Mouse (Mus musculus): ENCODE measurements at regions not wholly inside any gene's neighbourhood (a gene's known extent, or its start where the extent isn't known, plus 50 kb on each side); places are given as distances from the start of the nearest gene placed in this dataset.

GRCm38 (mm10) chr13:81978003-81978402 lies 195.1 kb downstream of the Cetn3 start:
- H3K4me3 ChIP-seq (ENCODE audit: control insufficient read depth in 1 of 2, insufficient read depth in 1 of 2, low read depth in 2 of 2, low read length in 2 of 2), result no peak overlapping the region

GRCm38 (mm10) chr13:81979289-81979688 lies 196.4 kb downstream of the Cetn3 start:
- no peaks in the 10 kb centered on the region for H3K79me2 ChIP-seq (ENCODE audit: control insufficient read depth, insufficient read depth, low read length, poor library complexity)
- H3K27ac ChIP-seq (ENCODE audit: control insufficient read depth, low read depth, low read length), result no peak overlapping the region
- DNase-seq (ENCODE audit: low read depth, low spot score), result no peak
- H3K36me3 ChIP-seq (ENCODE audit: control insufficient read depth in 1 of 2, insufficient read depth in 2 of 2, low read length in 2 of 2), result no peaks in the 10 kb centered on the region
- H3K4me1 ChIP-seq (ENCODE audit: control insufficient read depth in 1 of 2, insufficient read depth in 2 of 2, low read length in 2 of 2), result no peaks in the 10 kb centered on the region
- H3K9me3 ChIP-seq (replicated peaks; ENCODE audit: insufficient read depth, low read length), result no peaks in the 10 kb centered on the region
- H3K4me3 ChIP-seq (ENCODE audit: control insufficient read depth in 1 of 2, insufficient read depth in 1 of 2, low read depth in 2 of 2, low read length in 2 of 2), result no peak overlapping the region
- TF ChIP-seq CHD2 (IDR thresholded peaks at IDR 0.05; ENCODE audit: low read length) (no peak), MYB (IDR thresholded peaks at IDR 0.05; ENCODE audit: low read depth, low read length) (no peak), POLR2A (IDR thresholded peaks at IDR 0.05; ENCODE audit: control insufficient read depth in 1 of 2, insufficient read depth in 1 of 2, low read depth in 1 of 2, low read length in 2 of 2, poor library complexity in 1 of 2) (no peak), EP300 (IDR thresholded peaks at IDR 0.05; ENCODE audit: low read depth in 1 of 2, low read length in 2 of 2) (no peak), BHLHE40 (IDR thresholded peaks at IDR 0.05; ENCODE audit: borderline replicate concordance, low read depth, low read length) (no peak), UBTF (IDR thresholded peaks at IDR 0.05; ENCODE audit: borderline replicate concordance, insufficient read depth, low read depth, low read length) (no peak), CTCF (IDR thresholded peaks at IDR 0.05 in 2 of 3, conservative IDR thresholded peaks at IDR 0.05 in 1 of 3; ENCODE audit: control insufficient read depth in 1 of 3, insufficient read depth in 1 of 3, low read depth in 2 of 3, low read length in 3 of 3, poor library complexity in 1 of 3, severe bottlenecking in 1 of 3) (no peak), TBP (IDR thresholded peaks at IDR 0.05; ENCODE audit: low read depth, low read length) (no peak), SIN3A (IDR thresholded peaks at IDR 0.05; ENCODE audit: low read length) (no peak)
- no peaks in the 10 kb centered on the region for H3K27me3 ChIP-seq (ENCODE audit: control insufficient read depth in 1 of 2, insufficient read depth in 2 of 2, low read length in 2 of 2)
- no peak overlapping the region for H3K9ac ChIP-seq (ENCODE audit: control insufficient read depth, low read depth, low read length, poor library complexity, severe bottlenecking)

More at GRCm38 (mm10) chr13:81978003-81978402, 195.1 kb downstream of the Cetn3 start:
- Histone ChIP-seq H3K27me3 (ENCODE audit: control insufficient read depth in 1 of 2, insufficient read depth in 2 of 2, low read length in 2 of 2) (no peaks in the 10 kb centered on the region), H3K36me3 (ENCODE audit: control insufficient read depth in 1 of 2, insufficient read depth in 2 of 2, low read length in 2 of 2) (no peaks in the 10 kb centered on the region), H3K9ac (ENCODE audit: control insufficient read depth, low read depth, low read length, poor library complexity, severe bottlenecking) (no peak overlapping the region), H3K4me1 (ENCODE audit: control insufficient read depth in 1 of 2, insufficient read depth in 2 of 2, low read length in 2 of 2) (no peaks in the 10 kb centered on the region), H3K9me3 (replicated peaks; ENCODE audit: insufficient read depth, low read length) (no peaks in the 10 kb centered on the region), H3K27ac (ENCODE audit: control insufficient read depth, low read depth, low read length) (no peak overlapping the region), H3K79me2 (ENCODE audit: control insufficient read depth, insufficient read depth, low read length, poor library complexity) (no peaks in the 10 kb centered on the region)
- no peak for TF ChIP-seq MAFK (IDR thresholded peaks at IDR 0.05; ENCODE audit: borderline replicate concordance, low read depth, low read length)
- no peak for TF ChIP-seq TBP (IDR thresholded peaks at IDR 0.05; ENCODE audit: low read depth, low read length)
- TF ChIP-seq UBTF (IDR thresholded peaks at IDR 0.05; ENCODE audit: borderline replicate concordance, insufficient read depth, low read depth, low read length), result no peak
- TF ChIP-seq CHD1 (IDR thresholded peaks at IDR 0.05; ENCODE audit: low read depth, low read length), result no peak
- no peak for TF ChIP-seq HCFC1 (IDR thresholded peaks at IDR 0.05; ENCODE audit: low read depth, low read length)
- TF ChIP-seq E2F4 (IDR thresholded peaks at IDR 0.05; ENCODE audit: borderline replicate concordance, low read depth, low read length), result no peak
- no peak for TF ChIP-seq MYC (IDR thresholded peaks at IDR 0.05; ENCODE audit: low read depth, low read length)
- no peak for TF ChIP-seq ZKSCAN1 (IDR thresholded peaks at IDR 0.05; ENCODE audit: low read depth, low read length)
- no peak for TF ChIP-seq ZMIZ1 (IDR thresholded peaks at IDR 0.05; ENCODE audit: low read depth, low read length)
- no peak for TF ChIP-seq MYB (IDR thresholded peaks at IDR 0.05; ENCODE audit: low read depth, low read length)
- no peak for TF ChIP-seq USF1 (IDR thresholded peaks at IDR 0.05; ENCODE audit: low read depth, low read length)
- DNase-seq (ENCODE audit: low read depth, low spot score), result no peak

All from MEL (cell line).